Mouse (Mus musculus): ENCODE results near the gene 1700029P11Rik. TPM values are rescaled to one million over a fixed set of nuclear protein-coding genes. Genes with fewer than 3 reads are reported as not detected.

Gene 1700029P11Rik
- polyA plus RNA-seq (2014; fragmentation: Illumina TruSeq; extraction: RNeasy Lipid Tissue Mini Kit (QIAGEN cat#74804); ENCODE audit: low read depth, low replicate concordance): not detected

DNA sequence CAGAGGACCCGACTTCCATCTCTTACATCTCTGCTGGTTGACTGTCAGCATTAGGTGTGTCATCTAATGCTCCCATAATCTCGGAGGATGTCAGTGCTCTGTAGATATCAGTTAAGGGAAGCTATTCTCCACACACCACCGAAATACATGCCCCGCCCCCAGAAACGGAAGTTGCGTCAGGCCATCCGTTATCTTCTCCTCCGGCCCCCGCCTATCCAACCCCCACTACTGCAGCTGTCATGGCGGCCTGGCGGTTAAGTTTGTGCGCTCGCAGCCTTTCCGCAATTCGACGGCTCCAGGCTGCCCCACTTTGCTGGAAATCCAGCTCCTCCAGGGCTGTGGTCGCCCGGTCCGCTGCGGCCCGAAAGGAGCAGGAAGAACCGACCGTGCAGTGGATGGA, at the start of gene 1700029P11Rik:
TSS of gene 1700029P11Rik (plus strand) at position 220 of the 400 bp plus-strand sequence.

DNA sequence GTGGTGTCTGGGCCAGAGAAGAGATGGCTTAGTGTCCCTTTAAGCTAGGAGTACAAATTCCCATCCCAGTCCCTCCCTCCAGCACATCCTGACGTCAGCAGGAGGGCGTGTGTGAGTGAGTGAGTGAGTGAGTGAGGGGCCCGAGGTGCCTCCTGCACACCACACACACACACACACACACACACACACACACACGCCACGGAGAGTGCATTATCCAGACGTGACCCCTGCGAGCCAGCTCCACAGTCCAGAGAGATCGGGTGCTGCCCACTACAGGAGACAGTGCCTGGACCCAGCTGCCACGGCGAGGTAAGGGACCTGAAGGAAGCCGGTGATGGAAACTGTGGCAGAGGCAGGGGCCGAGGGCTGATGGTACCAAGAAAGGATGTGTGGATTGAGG, 43.7 kb upstream of the 1700029P11Rik start, which contains the start of gene Csdc2:
TSS of gene Csdc2 (plus strand) at position 81 of the 400 bp plus-strand sequence.

DNA sequence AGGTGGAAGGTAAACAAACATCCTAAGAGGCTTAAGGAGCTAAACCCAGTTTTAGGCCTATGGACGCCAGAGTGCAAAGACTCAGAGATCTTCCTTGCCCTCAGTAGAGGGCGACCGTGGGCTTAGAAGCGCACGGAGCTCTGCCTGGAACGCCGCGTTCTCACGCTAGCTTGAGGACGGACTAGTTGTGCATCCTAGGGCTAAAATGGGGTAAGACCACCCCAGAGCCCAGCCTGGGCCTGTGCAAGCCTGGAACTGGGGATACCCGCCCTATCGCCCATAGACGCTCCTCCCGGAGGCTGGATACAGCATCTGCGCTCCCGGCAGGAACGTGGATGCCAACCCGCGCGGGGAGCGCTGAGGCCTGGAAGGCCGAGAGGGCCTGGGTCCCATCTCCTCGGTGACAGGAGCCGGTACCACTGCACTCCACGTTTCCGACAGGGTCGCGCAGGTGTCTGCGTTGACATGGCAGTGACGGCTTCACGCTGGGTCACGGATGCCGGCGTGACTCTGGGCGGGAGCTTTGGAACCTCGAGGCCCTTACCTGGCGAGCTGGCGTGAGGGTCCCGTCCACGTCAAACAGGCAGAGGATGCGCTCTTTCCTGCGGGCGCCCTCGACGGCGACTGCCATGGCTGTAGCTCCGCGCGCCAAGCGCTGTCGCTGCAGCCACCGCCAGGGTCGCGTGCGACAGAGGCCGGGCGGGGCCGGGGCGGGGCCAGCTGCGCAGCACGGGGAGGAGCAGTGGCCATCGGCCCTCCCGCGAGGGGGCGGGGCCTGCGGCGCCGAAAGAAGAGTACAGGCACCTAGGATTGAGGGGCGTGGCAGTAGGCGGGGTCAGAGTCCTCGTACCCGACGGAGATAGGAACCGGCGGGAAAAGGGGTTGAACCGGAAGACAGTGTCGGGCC, 19.9 kb upstream of the 1700029P11Rik start, which contains the start of gene Pmm1:
TSS of gene Pmm1 (minus strand) at position 760 of the 907 bp plus-strand sequence.

DNA sequence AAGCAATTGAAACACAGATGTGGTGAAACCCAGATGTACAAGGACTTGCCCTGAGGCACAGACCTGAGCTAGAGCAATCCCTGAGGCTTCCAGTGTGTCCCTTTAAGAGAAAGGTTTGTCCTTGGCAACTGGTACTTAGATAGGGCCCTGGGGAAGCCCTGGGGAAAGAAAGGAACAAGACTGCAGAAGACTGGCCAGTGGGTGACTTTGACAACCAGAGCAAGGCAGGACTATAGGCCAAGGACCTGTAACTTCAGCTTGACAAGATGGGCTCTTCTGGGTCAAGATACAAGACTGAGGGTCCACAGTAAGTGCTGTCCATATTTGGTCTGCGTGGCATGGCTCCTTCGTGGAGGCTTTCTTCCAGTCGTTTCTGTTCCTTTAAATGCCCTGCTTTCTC, 7.3 kb downstream of the 1700029P11Rik start, which contains the start of gene Xrcc6:
TSS of gene Xrcc6 (plus strand) at position 190 of the 400 bp plus-strand sequence.

Other genes starting within 250 kb of the 1700029P11Rik start
- 10.5 TPM for gene Zc3h7b, start 235.5 kb upstream of the 1700029P11Rik start, polyA plus RNA-seq (2014; fragmentation: Illumina TruSeq; extraction: RNeasy Lipid Tissue Mini Kit (QIAGEN cat#74804); ENCODE audit: low read depth, low replicate concordance)
- 4.1 TPM for gene Rangap1, start 235.0 kb upstream of the 1700029P11Rik start, polyA plus RNA-seq (2014; fragmentation: Illumina TruSeq; extraction: RNeasy Lipid Tissue Mini Kit (QIAGEN cat#74804); ENCODE audit: low read depth, low replicate concordance)
- 27.4 TPM for gene Tef, start 178.1 kb upstream of the 1700029P11Rik start, polyA plus RNA-seq (2014; fragmentation: Illumina TruSeq; extraction: RNeasy Lipid Tissue Mini Kit (QIAGEN cat#74804); ENCODE audit: low read depth, low replicate concordance)
- 5.7 TPM for gene Tob2, start 121.7 kb upstream of the 1700029P11Rik start, polyA plus RNA-seq (2014; fragmentation: Illumina TruSeq; extraction: RNeasy Lipid Tissue Mini Kit (QIAGEN cat#74804); ENCODE audit: low read depth, low replicate concordance)
- 11.7 TPM for gene Phf5a, start 108.6 kb upstream of the 1700029P11Rik start, polyA plus RNA-seq (2014; fragmentation: Illumina TruSeq; extraction: RNeasy Lipid Tissue Mini Kit (QIAGEN cat#74804); ENCODE audit: low read depth, low replicate concordance)
- gene Aco2, start 108.2 kb upstream of the 1700029P11Rik start, polyA plus RNA-seq (2014; fragmentation: Illumina TruSeq; extraction: RNeasy Lipid Tissue Mini Kit (QIAGEN cat#74804); ENCODE audit: low read depth, low replicate concordance): 165 TPM
- 1.9 TPM for gene Polr3h, start 54.3 kb upstream of the 1700029P11Rik start, polyA plus RNA-seq (2014; fragmentation: Illumina TruSeq; extraction: RNeasy Lipid Tissue Mini Kit (QIAGEN cat#74804); ENCODE audit: low read depth, low replicate concordance)
- 0.16 TPM for gene Csdc2, start 43.8 kb upstream of the 1700029P11Rik start, polyA plus RNA-seq (2014; fragmentation: Illumina TruSeq; extraction: RNeasy Lipid Tissue Mini Kit (QIAGEN cat#74804); ENCODE audit: low read depth, low replicate concordance)
- 2.4 TPM for gene Pmm1, start 19.6 kb upstream of the 1700029P11Rik start, polyA plus RNA-seq (2014; fragmentation: Illumina TruSeq; extraction: RNeasy Lipid Tissue Mini Kit (QIAGEN cat#74804); ENCODE audit: low read depth, low replicate concordance)
- gene Xrcc6, start 7.3 kb downstream of the 1700029P11Rik start, polyA plus RNA-seq (2014; fragmentation: Illumina TruSeq; extraction: RNeasy Lipid Tissue Mini Kit (QIAGEN cat#74804); ENCODE audit: low read depth, low replicate concordance): 76.0 TPM
- 11.2 TPM for gene Desi1, start 53.3 kb downstream of the 1700029P11Rik start, polyA plus RNA-seq (2014; fragmentation: Illumina TruSeq; extraction: RNeasy Lipid Tissue Mini Kit (QIAGEN cat#74804); ENCODE audit: low read depth, low replicate concordance)
- 312 TPM for gene Snu13, start 67.1 kb downstream of the 1700029P11Rik start, polyA plus RNA-seq (2014; fragmentation: Illumina TruSeq; extraction: RNeasy Lipid Tissue Mini Kit (QIAGEN cat#74804); ENCODE audit: low read depth, low replicate concordance)
- not detected for gene 4930407I10Rik, start 78.6 kb downstream of the 1700029P11Rik start, polyA plus RNA-seq (2014; fragmentation: Illumina TruSeq; extraction: RNeasy Lipid Tissue Mini Kit (QIAGEN cat#74804); ENCODE audit: low read depth, low replicate concordance)
- gene Mei1, start 89.5 kb downstream of the 1700029P11Rik start, polyA plus RNA-seq (2014; fragmentation: Illumina TruSeq; extraction: RNeasy Lipid Tissue Mini Kit (QIAGEN cat#74804); ENCODE audit: low read depth, low replicate concordance): not detected
- gene Ccdc134, start 147.4 kb downstream of the 1700029P11Rik start, polyA plus RNA-seq (2014; fragmentation: Illumina TruSeq; extraction: RNeasy Lipid Tissue Mini Kit (QIAGEN cat#74804); ENCODE audit: low read depth, low replicate concordance): 1.4 TPM
- gene Srebf2, start 166.6 kb downstream of the 1700029P11Rik start, polyA plus RNA-seq (2014; fragmentation: Illumina TruSeq; extraction: RNeasy Lipid Tissue Mini Kit (QIAGEN cat#74804); ENCODE audit: low read depth, low replicate concordance): 10.9 TPM
- gene Shisa8, start 232.3 kb downstream of the 1700029P11Rik start, polyA plus RNA-seq (2014; fragmentation: Illumina TruSeq; extraction: RNeasy Lipid Tissue Mini Kit (QIAGEN cat#74804); ENCODE audit: low read depth, low replicate concordance): not detected
- gene Tnfrsf13c, start 243.8 kb downstream of the 1700029P11Rik start, polyA plus RNA-seq (2014; fragmentation: Illumina TruSeq; extraction: RNeasy Lipid Tissue Mini Kit (QIAGEN cat#74804); ENCODE audit: low read depth, low replicate concordance): not detected

All from kidney, adult 10 weeks (tissue).